Mouse (Mus musculus) ES-Bruce4 (cell line): ENCODE data around the gene Nfatc4. TPM values are rescaled to one million over a fixed set of nuclear protein-coding genes. Genes with fewer than 3 reads are reported as not detected.

Source experiments
- H3K27ac ChIP-seq: 2 replicates; pipeline ENCODE4 v1.5.1; 2012; ENCODE audit warnings: low read length, inconsistent platforms; ENCODE audit not compliant: insufficient read depth
- H3K27me3 ChIP-seq: 2 replicates; pipeline ENCODE4 v1.6.1; 2012; ENCODE audit warnings: mild to moderate bottlenecking, low read length, inconsistent platforms; ENCODE audit not compliant: control insufficient read depth, poor library complexity, insufficient read depth, severe bottlenecking
- H3K36me3 ChIP-seq: 2 replicates; pipeline ENCODE4 v1.6.1; 2012; ENCODE audit warnings: inconsistent platforms, mild to moderate bottlenecking, low read length, moderate library complexity; ENCODE audit not compliant: control insufficient read depth, poor library complexity, insufficient read depth, severe bottlenecking
- H3K4me1 ChIP-seq: one replicate; pipeline ENCODE4 v1.8.1; 2011; ENCODE audit warnings: low read length; ENCODE audit not compliant: control insufficient read depth, insufficient read depth
- H3K4me3 ChIP-seq: 2 replicates; pipeline ENCODE4 v1.5.1; 2011; ENCODE audit warnings: low read depth, mild to moderate bottlenecking, low read length
- H3K9ac ChIP-seq: 2 replicates; pipeline ENCODE4 v1.6.1; 2012; ENCODE audit warnings: low read depth, mild to moderate bottlenecking, inconsistent platforms; ENCODE audit not compliant: poor library complexity, severe bottlenecking
- H3K9me3 ChIP-seq: replicated peaks from 2 replicates; pipeline ENCODE4 v1.6.1; 2012; ENCODE audit warnings: mild to moderate bottlenecking, low read length, inconsistent platforms; ENCODE audit not compliant: control insufficient read depth, poor library complexity, insufficient read depth, severe bottlenecking
- CTCF ChIP-seq: IDR thresholded peaks from one replicate; pipeline ENCODE4 v1.8.1; 2011; ENCODE audit warnings: low read depth, low read length
- EP300 ChIP-seq: IDR thresholded peaks from 2 replicates; pipeline ENCODE4 v1.6.1; 2011; ENCODE audit warnings: low read depth, low read length; ENCODE audit not compliant: insufficient read depth
- POLR2A ChIP-seq: IDR thresholded peaks from one replicate; pipeline ENCODE4 v1.8.1; 2011; ENCODE audit warnings: low read length; ENCODE audit not compliant: insufficient read depth
- polyA plus RNA-seq: library from polyadenylated mRNA; stranded (reverse); fragments of >200 nt; gene quantifications from 2 replicates; pipeline ENCODE4 v1.2.4, GENCODE M21; 2011; ENCODE audit warnings: low read depth; ENCODE audit not compliant: missing spikeins, insufficient read depth, insufficient read length

Gene Nfatc4
- polyA plus RNA-seq, 1 experiment: 57.7 TPM

- H3K36me3 ChIP-seq: no peaks in the 10 kb centered on the region
- TF ChIP-seq POLR2A (no peak), EP300 (0 out of 2 replicates have a peak, but pooled peaks have one; percentile 25)
- no peaks in the 10 kb centered on the region for H3K27me3 ChIP-seq
- no peak overlapping the region for H3K27ac ChIP-seq
- no peak overlapping the region for H3K4me3 ChIP-seq
- peaks cover 21% of the 10 kb centered on the region for H3K4me1 ChIP-seq
- H3K9me3 ChIP-seq: no peaks in the 10 kb centered on the region
- H3K9ac ChIP-seq: no peak overlapping the region
Measured at GRCm38 (mm10) chr14:55882171-55882641, 59.3 kb downstream of the Nfatc4 start.

GRCm38 (mm10) chr14:55883149-55883661 is 60.3 kb downstream of the Nfatc4 start:
- H3K4me3 ChIP-seq: no peak overlapping the region
- H3K27me3 ChIP-seq: no peaks in the 10 kb centered on the region
- TF ChIP-seq CTCF: no peak
- TF ChIP-seq EP300: no peak
- no peak for TF ChIP-seq POLR2A
- H3K9ac ChIP-seq: no peak overlapping the region
- H3K36me3 ChIP-seq: peaks cover 5% of the 10 kb centered on the region; the same call in 1 of the 2 replicates
- no peak overlapping the region for H3K27ac ChIP-seq
- no peaks in the 10 kb centered on the region for H3K9me3 ChIP-seq
- H3K4me1 ChIP-seq: peaks cover 18% of the 10 kb centered on the region

Other genes with a start within 250 kb of the Nfatc4 start
- gene Fitm1, start 247.5 kb upstream of the Nfatc4 start, polyA plus RNA-seq: 1.5 TPM in 1 of 2 replicates, not detected in the other
- gene Psme1, start 245.0 kb upstream of the Nfatc4 start, polyA plus RNA-seq: 188 and 199 TPM in 2 replicates
- 5.3 and 6.1 TPM in 2 replicates for gene Emc9, start 237.8 kb upstream of the Nfatc4 start, polyA plus RNA-seq
- 195 and 200 TPM in 2 replicates for gene Psme2, start 232.0 kb upstream of the Nfatc4 start, polyA plus RNA-seq
- 31.6 and 39.1 TPM in 2 replicates for gene Rnf31, start 231.4 kb upstream of the Nfatc4 start, polyA plus RNA-seq
- 9.6 and 10.9 TPM in 2 replicates for gene Irf9, start 219.6 kb upstream of the Nfatc4 start, polyA plus RNA-seq
- gene Rec8, start 205.1 kb upstream of the Nfatc4 start, polyA plus RNA-seq: 16.4 and 20.6 TPM in 2 replicates
- gene Ipo4, start 187.2 kb upstream of the Nfatc4 start, polyA plus RNA-seq: 69.4 and 88.5 TPM in 2 replicates
- 9.8 and 14.1 TPM in 2 replicates for gene Gm49378, start 185.2 kb upstream of the Nfatc4 start, polyA plus RNA-seq
- gene Tm9sf1, start 179.3 kb upstream of the Nfatc4 start, polyA plus RNA-seq: 22.7 and 25.1 TPM in 2 replicates
- gene Tssk4, start 173.0 kb upstream of the Nfatc4 start, polyA plus RNA-seq: not detected in 2 replicates
- gene Mdp1, start 162.6 kb upstream of the Nfatc4 start, polyA plus RNA-seq: 33.2 and 36.0 TPM in 2 replicates
- 22.2 and 26.7 TPM in 2 replicates for gene Gmpr2, start 151.2 kb upstream of the Nfatc4 start, polyA plus RNA-seq
- 229 and 241 TPM in 2 replicates for gene Nedd8, start 151.0 kb upstream of the Nfatc4 start, polyA plus RNA-seq
- 50.9 and 63.6 TPM in 2 replicates for gene Tinf2, start 141.3 kb upstream of the Nfatc4 start, polyA plus RNA-seq
- gene Tgm1, start 109.2 kb upstream of the Nfatc4 start, polyA plus RNA-seq: 24.3 and 26.9 TPM in 2 replicates
- gene Rabggta, start 100.9 kb upstream of the Nfatc4 start, polyA plus RNA-seq: 39.6 and 42.5 TPM in 2 replicates
- 34.7 and 38.9 TPM in 2 replicates for gene Dhrs1, start 77.5 kb upstream of the Nfatc4 start, polyA plus RNA-seq
- 56.2 and 59.8 TPM in 2 replicates for gene Nop9, start 77.5 kb upstream of the Nfatc4 start, polyA plus RNA-seq
- gene Cideb, start 64.7 kb upstream of the Nfatc4 start, polyA plus RNA-seq: not detected in 2 replicates
- gene Ltb4r2, start 61.7 kb upstream of the Nfatc4 start, polyA plus RNA-seq: 5.3 and 6.8 TPM in 2 replicates
- 2.6 and 3.0 TPM in 2 replicates for gene Ltb4r1, start 57.2 kb upstream of the Nfatc4 start, polyA plus RNA-seq
- gene Adcy4, start 39.0 kb upstream of the Nfatc4 start, polyA plus RNA-seq: 0.30 and 1.2 TPM in 2 replicates
- gene Ripk3, start 34.3 kb upstream of the Nfatc4 start, polyA plus RNA-seq: 11.0 and 16.4 TPM in 2 replicates
- 21.5 and 24.6 TPM in 2 replicates for gene Nynrin, start 30.9 kb downstream of the Nfatc4 start, polyA plus RNA-seq
- gene Cbln3, start 61.2 kb downstream of the Nfatc4 start, polyA plus RNA-seq: 0.21 and 0.27 TPM in 2 replicates
- 29.8 and 30.9 TPM in 2 replicates for gene Khnyn, start 61.8 kb downstream of the Nfatc4 start, polyA plus RNA-seq
- gene Sdr39u1, start 77.1 kb downstream of the Nfatc4 start, polyA plus RNA-seq: 7.9 and 13.2 TPM in 2 replicates
- not detected in 2 replicates for gene Cma1, start 121.5 kb downstream of the Nfatc4 start, polyA plus RNA-seq
- not detected in 2 replicates for gene Cma2, start 127.8 kb downstream of the Nfatc4 start, polyA plus RNA-seq
- gene Mcpt1, start 194.8 kb downstream of the Nfatc4 start, polyA plus RNA-seq: not detected in 2 replicates
- not detected in 2 replicates for gene Mcpt9, start 207.4 kb downstream of the Nfatc4 start, polyA plus RNA-seq
- gene Mcpt2, start 218.9 kb downstream of the Nfatc4 start, polyA plus RNA-seq: not detected in 2 replicates
- not detected in 2 replicates for gene Mcpt4, start 239.2 kb downstream of the Nfatc4 start, polyA plus RNA-seq